Mouse (Mus musculus) MEL (cell line): ENCODE measurements around the gene Gm12248. TPM values are rescaled to one million over a fixed set of nuclear protein-coding genes. Genes with fewer than 3 reads are reported as not detected.

Experiments used
- DNase-seq: peaks from one replicate; pipeline ENCODE4 v3.0.0; 2011; ENCODE audit warnings: low read depth, low spot score
- H3K27ac ChIP-seq: 2 replicates; pipeline ENCODE4 v1.5.1; 2012; ENCODE audit warnings: low read depth, mild to moderate bottlenecking, control low read depth, low read length, moderate library complexity; ENCODE audit not compliant: control insufficient read depth
- H3K27me3 ChIP-seq, 2 experiments: fragments of 150-350 bp in 1 of 2; sonication (generic) in 1 of 2; 2 replicates each; pipeline ENCODE4 v1.6.1; 2012; ENCODE audit warnings: low read length in 2 of 2, mild to moderate bottlenecking in 2 of 2, improper control_type of control experiment in 1 of 2, moderate library complexity in 1 of 2; ENCODE audit not compliant: insufficient read depth in 2 of 2, control insufficient read depth in 1 of 2
- H3K36me3 ChIP-seq, 2 experiments: 2 replicates each; pipeline ENCODE4 v1.6.1; 2012 to 2014; ENCODE audit warnings: low read length in 2 of 2, improper control_type of control experiment in 1 of 2, inconsistent platforms in 1 of 2, mild to moderate bottlenecking in 1 of 2; ENCODE audit not compliant: insufficient read depth in 2 of 2, control insufficient read depth in 1 of 2
- H3K4me1 ChIP-seq, 2 experiments: fragments of 150-350 bp in 1 of 2; sonication (generic) in 1 of 2; 2 replicates each; pipeline ENCODE4 v1.6.1; 2012; ENCODE audit warnings: low read length in 2 of 2, improper control_type of control experiment in 1 of 2, mild to moderate bottlenecking in 1 of 2; ENCODE audit not compliant: insufficient read depth in 2 of 2, control insufficient read depth in 1 of 2
- H3K4me3 ChIP-seq, 2 experiments: fragments of 150-350 bp in 1 of 2; sonication (generic) in 1 of 2; 2 replicates each; pipeline ENCODE4 v1.5.1; 2012; ENCODE audit warnings: low read depth in 2 of 2, low read length in 2 of 2, mild to moderate bottlenecking in 2 of 2, moderate library complexity in 2 of 2, control low read depth in 1 of 2, improper control_type of control experiment in 1 of 2; ENCODE audit not compliant: control insufficient read depth in 1 of 2, insufficient read depth in 1 of 2
- H3K79me2 ChIP-seq: 2 replicates; pipeline ENCODE4 v1.6.1; 2012; ENCODE audit warnings: mild to moderate bottlenecking, low read length, moderate library complexity; ENCODE audit not compliant: control insufficient read depth, poor library complexity, insufficient read depth
- H3K9ac ChIP-seq: 2 replicates; pipeline ENCODE4 v1.6.1; 2012; ENCODE audit warnings: low read depth, mild to moderate bottlenecking, control low read depth, low read length, moderate library complexity; ENCODE audit not compliant: control insufficient read depth, poor library complexity, severe bottlenecking
- H3K9me3 ChIP-seq: fragments of 150-350 bp; sonication (generic); replicated peaks from 2 replicates; pipeline ENCODE4 v1.6.1; 2012; ENCODE audit warnings: mild to moderate bottlenecking, low read length, improper control_type of control experiment, moderate library complexity; ENCODE audit not compliant: insufficient read depth
- ETS1 ChIP-seq: IDR thresholded peaks from 2 replicates; pipeline ENCODE4 v1.6.1; 2012; ENCODE audit warnings: low read depth, mild to moderate bottlenecking, inconsistent platforms, low read length, improper control_type of control experiment, moderate library complexity
- GABPA ChIP-seq: IDR thresholded peaks from 2 replicates; pipeline ENCODE4 v1.6.1; 2012; ENCODE audit warnings: low read depth, mild to moderate bottlenecking, inconsistent platforms, low read length, improper control_type of control experiment, moderate library complexity
- GATA1 ChIP-seq: IDR thresholded peaks from 2 replicates; pipeline ENCODE4 v1.6.1; 2011; ENCODE audit warnings: low read depth, low read length, improper control_type of control experiment
- KAT2A ChIP-seq: conservative IDR thresholded peaks from 2 replicates; pipeline ENCODE4 v1.6.1; 2012; ENCODE audit warnings: low read depth, low read length, improper control_type of control experiment, inconsistent platforms
- MAX ChIP-seq: IDR thresholded peaks from 2 replicates; pipeline ENCODE4 v1.6.1; 2011; ENCODE audit warnings: low read length, improper control_type of control experiment
- MAZ ChIP-seq: IDR thresholded peaks from 2 replicates; pipeline ENCODE4 v1.6.1; 2012; ENCODE audit warnings: low read depth, mild to moderate bottlenecking, inconsistent platforms, low read length, improper control_type of control experiment
- MXI1 ChIP-seq: IDR thresholded peaks from 2 replicates; pipeline ENCODE4 v1.6.1; 2011; ENCODE audit warnings: mild to moderate bottlenecking, low read depth, low read length, improper control_type of control experiment
- NELFE ChIP-seq: IDR thresholded peaks from 2 replicates; pipeline ENCODE4 v1.6.1; 2011; ENCODE audit warnings: low read depth, low read length, improper control_type of control experiment
- NRF1 ChIP-seq: IDR thresholded peaks from 2 replicates; pipeline ENCODE4 v1.6.1; 2014; ENCODE audit warnings: low read depth, mild to moderate bottlenecking, inconsistent platforms, low read length, improper control_type of control experiment, moderate library complexity; ENCODE audit not compliant: poor library complexity, insufficient read depth, severe bottlenecking
- POLR2AphosphoS2 ChIP-seq: IDR thresholded peaks from 2 replicates; pipeline ENCODE4 v1.6.1; 2011; ENCODE audit warnings: low read length, improper control_type of control experiment
- RCOR1 ChIP-seq: IDR thresholded peaks from 2 replicates; pipeline ENCODE4 v1.6.1; 2012; ENCODE audit warnings: low read depth, mild to moderate bottlenecking, inconsistent platforms, low read length, improper control_type of control experiment
- UBTF ChIP-seq: IDR thresholded peaks from 2 replicates; pipeline ENCODE4 v1.6.1; 2012; ENCODE audit warnings: low read depth, mild to moderate bottlenecking, inconsistent platforms, low read length, improper control_type of control experiment, moderate library complexity, borderline replicate concordance; ENCODE audit not compliant: insufficient read depth
- USF1 ChIP-seq: IDR thresholded peaks from 2 replicates; pipeline ENCODE4 v1.6.1; 2014; ENCODE audit warnings: low read depth, mild to moderate bottlenecking, inconsistent platforms, low read length, improper control_type of control experiment, moderate library complexity
- USF2 ChIP-seq, 2 experiments: IDR thresholded peaks; 2 replicates each; pipeline ENCODE4 v1.6.1; 2011 to 2012; ENCODE audit warnings: improper control_type of control experiment in 2 of 2, low read length in 2 of 2, borderline replicate concordance in 1 of 2, inconsistent platforms in 1 of 2, low read depth in 1 of 2, mild to moderate bottlenecking in 1 of 2; ENCODE audit not compliant: insufficient read depth in 1 of 2
- ZC3H11A ChIP-seq: IDR thresholded peaks from 2 replicates; pipeline ENCODE4 v1.6.1; 2012; ENCODE audit warnings: low read depth, mild to moderate bottlenecking, inconsistent platforms, low read length, improper control_type of control experiment
- ZKSCAN1 ChIP-seq: IDR thresholded peaks from 2 replicates; pipeline ENCODE4 v1.6.1; 2012; ENCODE audit warnings: low read depth, mild to moderate bottlenecking, inconsistent platforms, low read length, improper control_type of control experiment, moderate library complexity
- ZNF384 ChIP-seq: IDR thresholded peaks from 2 replicates; pipeline ENCODE4 v1.6.1; 2012; ENCODE audit warnings: low read depth, mild to moderate bottlenecking, inconsistent platforms, low read length, improper control_type of control experiment
- polyA plus RNA-seq, 2 experiments: library from polyadenylated mRNA; stranded (reverse) in 1 of 2; unstranded in 1 of 2; fragments of >175 nt in 1 of 2; fragments of >200 nt in 1 of 2; gene quantifications; 2 replicates each; pipeline versions ENCODE4 v1.2.1 to v1.2.4; 2012; ENCODE audit warnings: low replicate concordance in 2 of 2, low read depth in 1 of 2; ENCODE audit not compliant: insufficient read length in 2 of 2, insufficient read depth in 1 of 2, missing spikeins in 1 of 2
- total RNA-seq: library from RNA; depleted of rRNA; stranded (reverse); fragments of 300-350 nt; gene quantifications from 2 replicates; pipeline ENCODE4 v1.2.3, GENCODE M21; 2012

Gm12248 gene
- total and polyA plus RNA-seq, 3 experiments: 0.12 to 0.65 TPM; not detected in 1

DNA sequence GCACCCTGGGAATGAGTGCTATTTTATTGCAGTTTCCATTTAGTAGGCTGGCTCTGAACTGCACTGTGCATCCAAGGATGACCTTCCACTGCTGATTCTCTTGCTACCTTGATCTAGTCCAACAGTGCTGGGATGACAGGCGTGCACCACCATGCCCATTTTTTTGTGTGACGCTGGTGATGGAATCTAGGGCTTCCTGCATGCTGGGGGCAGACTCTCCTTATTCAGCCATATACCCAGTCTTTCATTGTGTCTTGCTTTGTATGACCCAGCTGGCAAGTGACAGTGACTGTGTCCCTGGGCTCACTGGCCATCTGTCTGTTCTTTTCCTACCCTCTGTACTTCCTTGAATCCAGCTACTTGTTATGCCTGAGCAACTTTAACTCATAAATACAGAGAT is 30.8 kb upstream of the Gm12248 start:
- no peaks in the 10 kb centered on the region for H3K79me2 ChIP-seq
- TF ChIP-seq MAZ (no peak), MXI1 (no peak), UBTF (no peak), ETS1 (no peak), USF2 (IDR thresholded peaks at IDR 0.05; ENCODE audit: borderline replicate concordance in 1 of 2, insufficient read depth in 1 of 2, low read depth in 1 of 2, low read length in 2 of 2) (no peak), GABPA (no peak), KAT2A (no peak)
- TF ChIP-seq, all 39 proteins: peak for 0
- Histone ChIP-seq H3K27me3 (no peaks in the 10 kb centered on the region), H3K9ac (no peak overlapping the region), H3K4me3 (no peak overlapping the region), H3K27ac (no peak overlapping the region), H3K36me3 (peaks cover 29 to 30% of the 10 kb centered on the region in 2 experiments), H3K4me1 (peaks cover 17 to 21% of the 10 kb centered on the region in 2 experiments), H3K9me3 (no peaks in the 10 kb centered on the region)
- no peak for DNase-seq

DNA sequence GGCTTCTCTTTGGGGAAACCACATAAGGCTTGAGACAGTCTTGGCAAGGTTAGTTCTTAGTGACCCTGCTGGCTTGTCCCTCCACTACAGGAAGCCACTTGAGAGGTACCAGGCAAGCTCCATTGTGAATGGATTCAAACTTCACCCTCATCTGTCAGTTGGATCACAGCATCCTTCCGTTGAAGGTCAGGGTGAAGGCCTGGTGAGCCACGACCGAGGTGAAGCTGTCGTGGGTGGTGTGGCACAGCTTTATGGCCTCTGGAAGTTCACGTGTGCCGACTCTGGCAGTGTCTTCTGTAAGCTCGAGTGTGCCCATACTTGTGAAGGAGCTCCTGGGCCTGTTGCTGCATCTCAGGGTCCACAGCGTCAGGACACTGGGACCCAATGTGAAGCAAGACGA is 28.4 kb upstream of the Gm12248 start:
- peaks cover 24 to 31% of the 10 kb centered on the region in 2 experiments for H3K36me3 ChIP-seq
- H3K79me2 ChIP-seq: no peaks in the 10 kb centered on the region
- no peaks in the 10 kb centered on the region for H3K9me3 ChIP-seq
- H3K4me1 ChIP-seq: peaks cover 14 to 20% of the 10 kb centered on the region in 2 experiments
- H3K27ac ChIP-seq: no peak overlapping the region
- H3K9ac ChIP-seq: no peak overlapping the region
- no peak for DNase-seq
- no peaks in the 10 kb centered on the region for H3K27me3 ChIP-seq
- no peak for TF ChIP-seq MAX
- no peak for TF ChIP-seq POLR2AphosphoS2
- TF ChIP-seq USF2 (IDR thresholded peaks at IDR 0.05; ENCODE audit: borderline replicate concordance in 1 of 2, insufficient read depth in 1 of 2, low read depth in 1 of 2, low read length in 2 of 2): no peak
- no peak for TF ChIP-seq UBTF
- TF ChIP-seq USF1: no peak
- TF ChIP-seq NELFE: no peak
- no peak for TF ChIP-seq RCOR1
- no peak for TF ChIP-seq ZKSCAN1
- no peak for TF ChIP-seq ZNF384
- TF ChIP-seq NRF1: no peak
- TF ChIP-seq ZC3H11A: no peak
- no peak for TF ChIP-seq GATA1
- H3K4me3 ChIP-seq: no peak overlapping the region
